Mouse (Mus musculus) natural killer cell, adult 2 months (primary cell): ENCODE measurements around the gene Eif4e.

Source experiments
- DNase-seq, 2 experiments: peaks; one replicate each; pipeline ENCODE4 v3.0.0; 2022; ENCODE audit warnings: low spot score in 2 of 2

The Eif4e gene

GRCm38 (mm10) chr3:138526073-138526915 is at the start of gene Eif4e:
Eif4e (plus strand) TSS chr3:138526179.
- DNase-seq = peak; percentile 43 to 50

GRCm38 (mm10) chr3:138479489-138479888 is 46.5 kb upstream of the Eif4e start:
- DNase-seq = no peak

GRCm38 (mm10) chr3:138481526-138482284 is 44.3 kb upstream of the Eif4e start:
- DNase-seq = no peak

- no peak for DNase-seq
Observed at GRCm38 (mm10) chr3:138483240-138483639, 42.7 kb upstream of the Eif4e start.

GRCm38 (mm10) chr3:138488584-138489326 is 37.2 kb upstream of the Eif4e start:
- DNase-seq = peak in 1 of 2 experiments; percentile 18

- peak; percentile 97 to 98 for DNase-seq
Observed at GRCm38 (mm10) chr3:138489327-138490033, 36.5 kb upstream of the Eif4e start, which contains the start of gene Metap1. Metap1 (minus strand) TSS chr3:138489515.

GRCm38 (mm10) chr3:138490034-138490337 is 36.0 kb upstream of the Eif4e start:
- DNase-seq = no peak

- DNase-seq = no peak
Observed at GRCm38 (mm10) chr3:138493668-138494067, 32.3 kb upstream of the Eif4e start.

GRCm38 (mm10) chr3:138494565-138494964 is 31.4 kb upstream of the Eif4e start:
- DNase-seq = no peak

- no peak for DNase-seq
Observed at GRCm38 (mm10) chr3:138495166-138496145, 30.5 kb upstream of the Eif4e start.

GRCm38 (mm10) chr3:138498731-138499130 is 27.2 kb upstream of the Eif4e start:
- no peak for DNase-seq

- DNase-seq = no peak
Observed at GRCm38 (mm10) chr3:138499854-138500740, 25.9 kb upstream of the Eif4e start.

GRCm38 (mm10) chr3:138503754-138504153 is 22.2 kb upstream of the Eif4e start:
- no peak for DNase-seq

GRCm38 (mm10) chr3:138506749-138507148 is 19.2 kb upstream of the Eif4e start:
- no peak for DNase-seq

GRCm38 (mm10) chr3:138509581-138509980 is 16.4 kb upstream of the Eif4e start:
- DNase-seq = no peak

GRCm38 (mm10) chr3:138510471-138510870 is 15.5 kb upstream of the Eif4e start:
- no peak for DNase-seq

GRCm38 (mm10) chr3:138513243-138513642 is 12.7 kb upstream of the Eif4e start:
- no peak for DNase-seq

GRCm38 (mm10) chr3:138514749-138515148 is 11.2 kb upstream of the Eif4e start:
- no peak for DNase-seq

- DNase-seq = no peak
Observed at GRCm38 (mm10) chr3:138515656-138516370, 10.2 kb upstream of the Eif4e start.
